Mouse (Mus musculus) cerebellum, adult 11-12 months (tissue): ENCODE results near the gene Ly86.

Experiments
- DNase-seq: peaks from one replicate; pipeline ENCODE4 v3.0.0; 2022

The Ly86 gene

DNA sequence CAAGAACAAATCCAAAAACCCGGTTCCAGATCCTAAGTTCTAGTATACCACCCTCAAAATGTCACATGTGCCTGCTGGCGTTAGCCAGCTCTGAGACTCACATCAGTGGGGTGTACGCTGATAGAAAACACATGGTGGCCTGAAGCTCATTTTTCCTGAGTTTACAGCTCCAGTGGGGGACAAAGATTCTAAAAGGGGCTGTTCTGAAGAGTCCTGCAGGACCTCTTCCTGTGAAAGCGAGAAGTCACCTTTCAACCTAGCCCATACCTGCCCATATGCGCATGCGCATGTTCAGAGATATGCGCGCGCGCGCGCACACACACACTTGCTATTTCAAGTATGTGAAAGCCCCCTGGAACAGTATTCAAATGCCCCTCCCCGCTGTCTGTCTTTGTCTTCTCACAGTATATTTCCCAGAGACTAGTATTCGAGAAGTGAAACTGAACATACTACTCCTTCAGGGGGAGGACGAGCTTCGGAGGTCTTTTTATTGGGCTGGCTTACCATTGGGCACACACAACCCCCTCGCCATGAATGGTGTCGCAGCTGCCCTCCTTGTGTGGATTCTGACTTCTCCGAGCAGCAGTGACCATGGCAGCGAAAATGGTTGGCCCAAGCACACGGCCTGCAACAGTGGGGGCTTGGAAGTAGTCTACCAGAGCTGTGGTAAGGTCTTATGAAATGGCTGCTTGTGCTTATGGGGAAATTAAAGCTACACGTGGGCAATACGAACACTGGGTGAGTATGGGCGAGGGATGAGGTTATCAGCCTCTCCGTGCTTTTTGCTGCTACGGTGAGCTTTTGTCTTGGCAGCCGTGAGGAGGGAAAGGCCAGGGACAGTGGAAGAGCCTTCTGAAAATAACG, at the start of gene Ly86:
Ly86 (plus strand) TSS at position 300 of the 864 bp plus-strand sequence.
- no peak for DNase-seq

DNA sequence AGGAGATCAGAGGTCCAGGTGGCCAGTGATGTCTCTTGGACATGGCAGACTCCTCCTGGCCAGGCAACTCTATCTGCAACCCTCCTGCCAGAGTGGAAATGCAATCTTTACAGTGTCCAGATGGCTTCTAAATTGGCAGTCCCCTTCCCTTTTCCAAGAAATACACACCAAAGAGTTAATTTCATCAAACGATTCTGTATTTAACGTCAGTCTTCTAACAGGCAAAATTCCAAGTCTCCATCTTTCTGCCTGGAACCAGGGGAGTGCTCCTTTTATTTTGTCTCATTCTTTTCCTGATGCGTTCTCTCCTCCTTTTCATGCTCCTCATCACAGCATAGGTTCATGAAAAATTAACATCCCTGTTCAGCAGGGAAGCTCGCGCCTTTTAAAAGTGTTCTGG, 47.1 kb upstream of the Ly86 start:
- no peak for DNase-seq

DNA sequence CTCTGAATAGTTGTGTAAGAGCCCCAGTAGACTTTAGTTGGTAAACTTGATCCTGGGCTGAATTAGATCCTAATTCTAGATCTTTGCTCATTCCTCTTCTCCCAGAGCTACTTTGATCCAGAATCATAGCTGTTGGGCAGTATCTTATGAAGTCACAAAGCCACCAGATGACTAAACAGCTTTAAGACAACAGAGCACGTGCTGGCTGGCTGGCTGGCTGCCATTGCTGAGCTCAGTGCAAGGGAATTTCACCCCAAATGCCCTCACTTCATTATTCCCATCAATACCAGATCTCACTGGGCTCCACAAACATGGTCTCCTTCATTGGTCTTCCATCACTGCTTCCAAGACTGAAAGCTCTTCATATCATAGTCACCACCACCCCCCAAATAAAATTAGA, 46.2 kb upstream of the Ly86 start:
- DNase-seq: no peak

DNA sequence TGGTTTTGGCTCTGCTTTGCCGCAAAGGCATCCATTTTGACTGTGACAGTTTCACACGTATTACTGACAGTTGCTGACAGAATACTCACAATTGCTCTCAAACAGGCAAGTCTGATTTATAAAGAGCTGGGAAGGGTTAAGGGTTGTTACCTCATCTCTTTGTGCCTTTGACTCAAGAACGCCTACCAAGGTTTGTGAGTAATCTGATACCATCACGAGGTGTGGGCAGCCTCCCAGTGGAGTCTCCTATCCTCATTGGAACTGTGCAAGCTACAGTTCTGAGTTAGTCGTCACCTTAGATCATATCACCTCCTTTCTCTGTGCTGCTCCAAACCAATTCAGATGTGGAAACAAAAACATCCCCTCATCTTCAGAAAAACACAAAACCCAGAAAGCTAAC, 42.1 kb upstream of the Ly86 start:
- DNase-seq: no peak

DNA sequence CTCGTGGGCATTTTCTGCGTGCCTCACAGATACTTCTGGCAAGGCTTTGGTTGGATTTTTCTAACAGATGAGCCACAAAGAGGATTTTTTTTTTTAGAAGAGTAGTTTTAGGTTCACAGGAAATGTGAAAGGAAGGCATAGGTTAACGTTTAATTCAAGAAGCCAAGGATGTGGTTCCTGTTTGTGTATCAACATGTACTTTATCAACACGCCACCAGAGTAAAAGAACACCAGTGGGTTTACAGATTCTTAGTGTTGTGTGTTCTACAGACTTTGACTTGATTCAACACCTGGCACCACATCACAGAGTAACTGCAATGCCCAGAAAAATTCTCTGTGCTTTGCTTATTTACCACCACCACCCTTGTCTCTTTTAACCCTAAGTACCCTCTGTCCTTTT, 37.0 kb upstream of the Ly86 start:
- no peak for DNase-seq

DNA sequence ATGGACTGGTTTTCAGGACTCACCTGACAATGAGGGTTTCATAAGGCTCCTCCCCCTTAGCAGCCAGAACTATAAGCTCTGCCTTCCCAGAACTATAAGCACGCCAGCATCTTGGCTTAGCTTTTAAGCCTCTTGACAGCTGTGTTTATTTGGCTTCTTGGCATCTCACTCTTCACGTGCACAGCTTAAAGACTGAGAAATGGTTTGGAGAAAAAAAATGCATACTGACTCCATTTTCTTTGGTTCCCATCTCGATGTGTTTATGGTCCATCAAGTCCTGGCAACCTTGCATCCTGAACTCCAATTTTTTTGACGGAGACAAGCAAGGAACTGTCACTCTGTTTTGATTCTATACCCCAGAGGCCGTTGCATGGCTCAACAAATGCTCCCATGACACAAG, 35.7 kb upstream of the Ly86 start:
- no peak for DNase-seq

DNA sequence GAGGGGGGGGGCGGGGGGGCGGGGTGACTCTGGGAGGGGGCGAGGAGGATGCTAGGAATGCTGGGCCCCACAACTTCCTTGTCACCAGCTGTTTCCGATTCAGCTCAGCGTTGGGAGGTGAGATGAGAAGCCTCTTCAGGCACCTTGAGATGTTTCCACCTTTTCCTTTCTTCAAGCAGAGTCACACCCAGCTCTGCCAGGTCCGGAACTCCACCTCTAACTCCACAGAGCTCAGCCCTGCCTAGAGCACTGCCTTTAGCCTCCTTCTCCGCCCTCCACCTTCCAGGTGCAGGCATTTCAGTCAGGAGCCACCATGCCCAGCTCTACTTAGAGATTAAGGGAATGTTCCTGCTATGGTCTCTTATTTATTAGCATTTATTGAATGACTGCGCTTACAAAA, 34.7 kb upstream of the Ly86 start:
- no peak for DNase-seq

DNA sequence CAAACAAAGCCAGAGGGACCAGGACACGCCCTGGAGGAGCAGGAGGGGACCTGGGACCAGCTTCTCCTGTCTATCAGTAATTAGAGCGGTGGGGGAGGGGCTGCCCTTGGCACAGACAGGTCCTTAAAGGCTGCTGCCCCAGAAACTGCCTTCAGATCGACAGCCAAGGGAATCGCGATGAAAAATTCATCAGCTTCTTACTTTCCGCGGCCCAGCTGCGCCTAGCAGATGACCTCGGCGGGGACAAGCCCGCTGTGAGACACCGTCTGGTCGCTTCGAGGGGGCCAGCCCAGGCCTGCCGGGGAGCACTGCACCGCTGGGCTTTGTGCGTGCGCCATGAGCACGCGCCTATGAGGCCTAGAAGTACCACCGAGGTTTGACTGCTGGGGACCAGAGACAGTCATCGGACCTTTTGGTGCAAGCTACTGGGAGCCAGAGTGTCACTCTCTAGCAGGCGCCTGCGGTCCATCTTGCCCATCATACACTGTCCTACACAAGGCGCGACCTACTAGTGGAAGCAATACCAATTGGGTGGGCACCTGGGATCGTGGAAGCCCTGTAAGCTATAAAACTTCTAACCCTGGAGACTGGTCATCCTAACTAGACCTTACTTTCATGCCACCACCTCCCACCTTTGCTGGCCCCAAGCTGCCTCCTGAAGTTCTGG, 33.3 kb upstream of the Ly86 start:
- DNase-seq: peak; percentile 11

DNA sequence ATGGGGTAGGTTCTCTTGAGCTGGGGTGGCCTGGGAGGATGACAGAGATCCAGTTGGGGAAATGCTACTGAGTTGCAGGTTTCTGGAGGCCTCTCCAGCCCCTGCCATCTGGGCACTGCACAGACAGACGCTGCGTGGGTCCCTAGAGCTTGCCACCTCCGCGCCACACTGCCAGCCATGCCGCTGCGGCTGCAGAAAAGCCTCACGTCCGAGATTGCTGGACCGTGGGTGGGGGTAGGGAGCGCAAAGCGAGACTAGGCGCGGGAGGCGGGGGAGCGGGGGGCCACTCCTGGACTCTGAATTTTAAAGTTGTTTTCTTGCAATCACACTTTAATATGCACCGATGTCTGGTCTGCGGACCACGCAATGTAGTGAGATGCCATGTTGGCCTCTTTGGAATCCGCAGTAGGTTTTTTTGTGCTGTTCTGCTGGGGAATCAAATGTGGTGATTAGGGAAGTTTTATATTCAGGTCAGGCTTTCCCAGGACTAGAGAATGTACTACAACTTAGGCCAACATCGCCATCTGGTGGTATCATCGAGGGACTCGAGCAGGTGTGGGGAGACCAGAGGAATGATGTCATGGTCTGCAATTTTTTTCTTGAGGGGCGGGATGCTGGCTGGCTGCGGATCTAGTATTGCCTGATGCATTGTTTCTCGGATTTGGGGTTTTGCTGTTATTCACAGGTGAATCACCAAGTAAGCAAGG, 32.6 kb upstream of the Ly86 start:
- peak; percentile 84 for DNase-seq

DNA sequence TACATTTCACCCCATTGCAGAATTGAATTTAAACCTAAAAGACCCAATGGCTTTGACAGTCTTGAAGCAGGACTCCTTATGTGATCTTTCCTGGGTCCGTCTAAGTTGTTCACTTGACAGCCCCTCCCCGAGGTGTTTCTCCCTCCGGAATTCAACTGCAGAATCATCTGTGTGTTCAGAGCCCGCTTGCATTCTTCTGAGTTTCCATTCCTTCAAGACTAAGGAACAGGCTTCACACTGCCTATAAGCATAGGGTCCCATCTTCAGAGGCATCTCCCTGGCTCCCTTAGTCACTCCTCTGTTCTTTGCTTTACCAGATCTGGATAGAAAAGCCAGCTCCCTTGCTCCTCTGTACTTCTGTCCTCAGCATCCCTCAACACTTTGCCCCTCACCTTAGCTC, 32.1 kb upstream of the Ly86 start:
- DNase-seq: no peak

DNA sequence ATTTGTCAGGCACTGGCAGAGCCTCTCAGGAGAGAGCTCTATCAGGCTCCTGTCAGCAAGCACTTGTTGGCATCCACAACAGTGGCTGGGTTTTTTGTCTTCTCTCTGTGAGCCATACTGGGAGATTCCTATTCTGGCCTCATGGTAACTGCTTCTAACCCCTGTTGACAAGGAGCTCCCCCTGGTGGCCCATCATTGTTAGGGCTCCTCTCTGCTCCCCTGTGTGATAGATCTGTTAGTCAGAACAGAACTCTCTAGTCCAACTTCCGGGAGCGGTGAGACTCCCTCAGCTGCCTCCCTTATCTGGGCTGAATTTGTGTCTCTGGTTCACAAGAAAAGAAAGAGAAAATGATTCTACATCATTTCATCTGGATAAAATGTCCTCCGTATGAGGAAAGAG, 19.5 kb upstream of the Ly86 start:
- peak; percentile 12 for DNase-seq

DNA sequence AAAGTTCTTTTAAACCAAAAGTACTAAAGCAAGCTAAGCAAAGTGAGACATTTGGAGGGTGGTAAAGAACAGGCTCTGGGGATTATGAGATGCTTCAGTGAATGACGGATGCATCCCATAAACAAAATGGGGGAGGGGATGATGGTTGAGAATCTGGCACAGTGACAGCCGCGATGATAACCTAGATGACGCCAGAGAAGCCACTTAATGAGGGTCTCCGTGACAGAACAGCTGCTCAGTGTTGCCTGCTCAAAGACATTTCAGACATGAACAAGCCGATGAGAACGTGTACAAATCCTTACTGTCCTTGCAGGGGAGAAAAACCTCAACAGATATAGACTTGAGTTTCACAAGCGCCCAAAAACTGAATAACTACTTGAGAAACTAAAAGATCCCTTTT, 15.3 kb upstream of the Ly86 start:
- no peak for DNase-seq

DNA sequence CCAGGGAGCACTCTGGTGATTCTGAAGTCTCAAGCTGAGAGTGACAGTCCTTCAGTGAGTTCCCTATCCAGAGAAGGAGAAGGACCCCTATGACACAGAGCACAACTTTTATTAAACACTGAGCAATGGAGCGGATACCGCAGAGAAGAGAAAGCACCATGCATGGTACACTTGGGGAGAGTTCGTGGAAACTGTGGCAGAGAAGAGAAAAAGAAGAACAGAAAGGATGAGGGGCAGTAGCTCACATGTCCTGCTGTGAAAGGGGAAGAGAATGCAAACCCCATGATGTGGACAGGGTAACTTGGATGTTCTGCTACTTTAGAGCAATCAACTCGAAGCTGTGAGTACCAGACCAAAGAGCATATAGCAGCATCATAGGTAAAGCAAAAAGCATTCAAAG, 14.0 kb upstream of the Ly86 start:
- DNase-seq: no peak

DNA sequence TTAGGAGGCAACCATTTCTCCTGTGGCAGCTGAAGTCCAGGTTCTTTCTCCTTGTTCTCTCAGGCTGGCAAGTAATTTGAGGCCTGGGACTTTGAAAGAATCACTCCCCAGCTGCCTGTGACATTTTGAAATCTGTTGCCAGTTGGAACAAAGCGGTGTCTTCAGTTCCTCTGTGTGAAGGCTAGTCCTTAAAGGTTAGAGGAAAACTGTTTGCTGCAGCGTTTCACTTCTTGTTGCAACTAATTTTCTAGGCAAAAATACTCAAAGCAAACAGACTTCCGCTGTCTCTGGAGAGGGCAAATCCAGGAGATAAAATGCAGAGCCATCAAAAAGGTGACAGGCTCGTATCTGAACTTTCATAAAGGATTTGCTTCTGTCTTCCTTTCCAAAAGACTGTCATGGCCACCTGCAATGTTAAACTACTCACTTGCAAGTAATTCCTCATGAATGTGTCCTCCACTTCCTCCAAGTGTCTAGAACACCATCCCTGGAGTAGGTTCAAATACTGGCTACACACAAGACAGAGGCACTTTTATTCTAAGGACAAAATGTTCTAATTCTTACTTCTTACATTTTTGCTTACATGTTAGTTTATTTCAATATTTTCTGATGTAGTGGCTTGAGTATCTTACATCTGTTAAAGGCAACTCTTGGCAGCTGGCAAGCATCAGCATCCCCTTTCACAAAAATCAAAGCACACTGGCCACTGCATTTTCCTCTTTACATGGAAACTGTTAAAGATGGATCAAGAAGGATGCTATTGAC, 12.0 kb upstream of the Ly86 start:
- no peak for DNase-seq

DNA sequence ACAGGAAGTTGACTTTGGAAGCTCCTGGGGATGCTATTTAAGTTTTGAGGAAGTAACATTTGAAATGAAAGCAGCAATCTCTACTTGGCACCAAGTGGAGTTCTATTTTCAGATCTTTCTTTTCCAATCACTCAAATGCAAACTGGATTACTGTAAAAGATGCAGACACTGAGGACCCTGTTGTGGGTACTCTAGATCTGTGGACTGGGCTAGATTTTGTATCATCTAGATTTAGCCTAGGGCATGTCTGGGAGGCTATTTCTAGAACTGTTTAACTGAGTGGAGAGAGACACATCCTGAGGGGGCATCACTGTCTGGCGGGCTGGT, 11.5 kb upstream of the Ly86 start:
- no peak for DNase-seq

DNA sequence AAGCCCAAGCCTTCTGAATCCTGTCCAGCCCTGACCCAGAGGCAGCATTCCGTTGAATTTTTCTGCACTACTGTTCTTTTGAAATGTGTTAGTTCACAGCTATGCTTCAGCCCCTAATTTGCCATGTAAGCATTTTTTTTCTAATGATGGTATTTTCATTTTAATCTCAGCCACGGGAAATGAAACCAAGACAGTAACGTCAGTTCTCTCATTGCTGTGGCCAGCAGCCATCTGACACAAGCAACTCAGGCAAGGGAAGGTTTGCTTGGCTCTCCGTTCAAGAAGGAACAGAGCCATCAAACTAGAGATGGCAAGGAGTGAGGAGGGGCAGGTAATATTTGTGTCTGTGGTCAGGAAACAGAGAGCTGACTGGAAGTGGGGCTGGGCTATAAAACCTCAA, 7.7 kb upstream of the Ly86 start:
- DNase-seq: no peak

DNA sequence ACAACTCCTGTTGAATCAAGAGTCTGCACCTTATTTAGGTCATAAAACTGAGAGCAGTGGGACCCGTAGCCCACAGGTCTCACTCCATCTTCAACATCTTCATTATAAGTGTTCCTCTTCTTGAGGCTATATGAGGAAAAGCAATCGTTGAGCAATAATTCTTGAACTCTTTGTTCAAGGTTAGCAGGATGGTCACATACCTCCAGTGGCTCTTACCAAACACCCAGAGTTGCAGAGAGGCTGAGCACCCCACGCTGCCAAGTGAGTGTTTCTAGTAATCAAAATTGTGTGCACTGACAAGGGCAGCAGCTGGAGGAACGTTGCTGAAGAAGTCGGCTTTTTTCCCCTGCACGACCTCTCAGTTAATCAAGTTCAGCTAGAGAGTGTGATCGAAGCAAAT, 7.1 kb upstream of the Ly86 start:
- no peak for DNase-seq

DNA sequence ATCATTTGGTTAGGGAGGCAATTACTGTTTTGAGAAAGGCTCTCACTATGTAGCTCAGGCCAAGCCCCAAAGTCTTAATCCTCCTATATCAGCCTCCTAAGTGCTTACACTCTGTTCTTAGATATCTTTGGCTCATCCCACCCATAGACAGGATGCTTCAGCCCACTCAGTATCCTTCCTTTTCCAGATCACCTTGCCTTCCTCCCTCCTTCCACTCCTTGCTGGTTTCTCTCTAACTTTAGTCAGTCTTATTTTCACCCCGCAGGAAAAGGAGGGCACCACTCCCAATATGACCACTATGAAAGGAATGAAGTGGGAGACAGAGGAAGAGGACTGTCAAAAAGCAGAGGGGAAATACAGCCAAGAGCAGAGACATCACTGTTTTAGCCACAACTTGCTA, 2.2 kb upstream of the Ly86 start:
- no peak for DNase-seq

DNA sequence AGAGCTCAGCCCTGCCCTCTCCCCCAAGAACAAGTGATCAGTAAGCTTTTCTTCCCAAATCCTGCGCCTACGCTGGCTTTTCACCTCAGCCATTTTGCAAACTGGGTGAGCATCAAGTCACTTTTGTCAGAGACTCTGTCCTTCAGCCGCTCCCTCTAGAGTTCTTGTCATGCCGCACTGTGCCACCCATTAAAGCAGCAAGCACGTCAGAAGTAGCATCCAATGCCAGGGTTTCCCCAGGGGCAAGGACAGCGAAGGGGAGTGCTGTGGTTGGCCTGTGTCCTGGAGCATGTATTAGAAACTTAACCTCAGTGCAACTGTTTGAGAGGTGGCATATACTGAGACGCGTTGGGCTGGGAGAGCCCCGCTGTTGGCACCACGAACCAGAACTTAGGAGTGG, 815 bp downstream of the Ly86 start:
- DNase-seq: no peak

DNA sequence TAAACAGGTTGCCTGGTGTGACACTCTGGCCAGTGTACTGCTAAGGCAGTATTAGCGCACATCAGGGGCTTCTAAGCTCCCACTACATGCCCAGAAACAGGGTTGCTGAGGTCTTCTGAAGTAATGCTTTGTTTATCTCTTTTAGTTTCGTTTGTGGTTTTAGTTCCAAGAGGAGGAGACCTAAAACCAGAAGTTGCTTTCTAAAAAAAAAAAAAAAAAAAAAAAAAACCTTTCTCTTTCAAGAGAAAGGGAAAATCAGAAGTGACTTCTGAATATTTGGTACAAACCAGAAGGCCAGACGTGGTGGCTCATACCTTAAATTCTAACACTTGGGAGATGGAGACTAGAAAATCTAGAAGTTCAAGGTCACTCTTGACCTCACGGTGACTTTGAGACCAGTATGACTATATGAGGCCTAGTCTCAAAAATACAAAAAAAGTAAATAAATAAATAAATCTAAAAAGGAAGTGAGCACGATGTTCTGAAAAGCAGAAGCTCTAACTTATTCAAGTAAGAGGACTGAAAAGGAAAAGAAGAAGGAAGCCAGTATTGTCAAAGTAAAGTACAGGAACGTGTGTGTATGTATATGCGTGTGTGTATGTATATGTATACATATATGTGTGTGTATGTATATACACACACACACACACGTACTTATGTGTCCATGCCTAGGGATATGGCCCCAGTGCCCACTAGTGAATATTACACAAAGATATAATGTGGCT, 3.0 kb downstream of the Ly86 start:
- no peak for DNase-seq

DNA sequence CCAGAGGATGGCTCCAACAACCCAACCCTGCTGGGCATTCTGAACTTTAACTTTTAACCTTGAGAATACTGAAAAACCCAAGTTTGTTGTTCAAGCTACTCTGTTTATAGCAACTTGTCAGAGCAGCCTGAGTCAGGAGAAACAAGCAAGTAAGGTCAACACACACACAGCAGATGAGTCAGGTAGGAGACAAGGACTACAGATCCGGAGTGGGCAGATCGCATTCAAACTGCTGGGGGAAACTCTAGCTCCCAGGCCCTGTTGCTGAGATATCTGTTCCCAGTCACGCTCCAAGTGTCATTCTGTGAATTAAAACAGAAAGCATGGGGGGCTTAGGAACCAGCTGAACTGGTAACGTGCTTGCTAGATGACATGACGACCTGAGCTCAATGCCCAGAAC, 4.0 kb downstream of the Ly86 start:
- no peak for DNase-seq

DNA sequence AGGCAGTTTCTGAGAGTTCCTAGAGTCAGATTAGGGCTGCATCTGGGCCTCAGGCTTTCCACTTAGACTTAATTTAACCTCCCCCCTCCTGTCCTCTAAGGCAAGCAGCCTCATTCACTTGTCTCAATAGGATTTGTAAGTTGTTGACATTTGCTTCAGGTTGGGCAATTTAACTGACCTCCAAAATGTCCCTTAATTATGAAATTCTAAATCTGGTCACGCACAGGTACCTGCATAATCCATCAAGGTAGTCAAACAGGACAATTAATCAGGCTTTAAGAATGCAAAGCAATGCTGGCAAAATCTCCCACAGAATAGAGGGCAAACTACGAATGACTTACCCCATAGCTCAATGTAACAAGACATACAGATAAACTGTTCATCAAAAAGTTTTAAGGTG, 8.0 kb downstream of the Ly86 start:
- DNase-seq: no peak

DNA sequence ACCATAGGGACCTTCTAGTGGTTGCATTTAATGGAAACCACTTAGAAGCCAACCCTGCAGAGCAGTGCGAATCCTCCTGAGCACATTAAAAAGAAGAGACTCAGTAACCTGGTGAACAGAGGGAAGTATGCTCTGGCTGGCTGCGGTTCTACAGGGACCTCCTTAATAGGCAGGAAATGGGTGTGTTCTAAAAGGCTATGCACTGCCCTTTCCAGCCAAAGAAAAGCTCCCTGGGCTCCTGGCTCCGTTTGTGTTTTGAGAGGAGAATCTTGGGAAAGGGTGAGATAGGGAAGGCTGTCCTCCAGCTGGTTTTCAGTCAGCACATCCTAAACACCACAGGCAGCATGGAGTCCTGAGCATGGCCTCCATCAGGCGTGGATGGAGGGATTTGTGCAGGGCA, 8.9 kb downstream of the Ly86 start:
- no peak for DNase-seq
